Mouse (Mus musculus) urinary bladder, postnatal 10 days (tissue): ENCODE data around the gene Gm20388.

Source experiments
- DNase-seq: peaks from one replicate; pipeline ENCODE4 v3.0.0; 2022; ENCODE audit warnings: low spot score

Gm20388 gene

DNA sequence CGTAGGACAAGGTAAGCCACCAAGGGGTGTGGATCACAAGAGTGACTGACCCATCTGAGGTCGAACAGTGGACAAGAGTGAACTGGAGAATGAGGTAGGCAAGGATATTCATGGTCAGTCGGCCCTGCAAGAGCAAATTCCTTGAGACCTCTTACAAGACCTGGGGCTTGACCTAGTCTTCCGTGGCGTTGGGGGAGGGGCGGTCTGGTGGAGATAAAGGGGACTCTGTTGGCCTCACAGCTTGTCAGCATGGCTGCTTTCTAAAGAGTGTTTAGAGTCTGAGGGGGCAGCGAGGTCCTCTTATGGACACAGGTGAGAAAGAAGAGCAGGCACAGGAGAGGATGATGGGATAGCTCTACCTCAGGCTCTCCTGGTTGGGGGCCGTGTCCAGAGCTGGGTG, 258.5 kb downstream of the Gm20388 start:
- DNase-seq, result no peak

DNA sequence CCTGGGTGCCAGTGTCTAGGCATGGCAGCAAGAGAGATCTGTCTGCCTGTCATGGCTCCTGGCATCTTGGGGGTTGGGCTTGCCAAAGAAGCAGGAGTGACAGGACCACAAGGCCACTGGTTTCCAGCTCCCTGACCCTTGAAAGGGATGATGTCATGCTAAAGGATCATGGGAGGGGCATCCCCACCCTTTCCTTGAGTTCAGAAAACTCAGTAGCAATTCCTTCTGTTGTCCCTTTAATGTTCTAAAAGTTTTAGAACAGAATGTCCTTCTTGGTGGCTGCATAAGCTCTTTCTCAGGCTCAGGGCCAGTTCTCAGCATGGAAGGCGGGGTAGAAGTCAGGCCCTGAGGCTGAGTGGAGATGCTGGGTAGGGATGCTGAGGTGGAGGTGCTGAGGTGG, 262.6 kb downstream of the Gm20388 start:
- DNase-seq, result no peak

DNA sequence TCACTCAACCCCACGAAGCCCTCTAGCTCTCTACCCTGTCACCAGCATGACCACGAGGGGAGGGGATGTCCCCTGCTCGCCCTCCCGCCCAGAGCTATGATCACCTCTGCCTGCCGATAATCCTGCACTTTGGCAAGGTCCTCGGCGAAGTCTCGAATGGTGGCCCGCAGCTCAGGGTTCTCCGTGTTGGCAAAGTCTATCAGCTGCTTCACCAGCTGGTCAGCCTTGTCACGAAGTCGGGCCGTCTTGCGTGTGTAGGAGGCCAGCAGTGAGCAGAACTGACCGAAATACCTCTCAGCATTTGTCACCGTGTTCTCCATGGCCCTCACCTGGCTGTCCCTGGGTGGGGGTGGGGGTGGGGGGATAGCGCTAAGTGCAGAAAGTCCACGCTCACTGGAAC, 264.0 kb downstream of the Gm20388 start:
- no peak for DNase-seq

DNA sequence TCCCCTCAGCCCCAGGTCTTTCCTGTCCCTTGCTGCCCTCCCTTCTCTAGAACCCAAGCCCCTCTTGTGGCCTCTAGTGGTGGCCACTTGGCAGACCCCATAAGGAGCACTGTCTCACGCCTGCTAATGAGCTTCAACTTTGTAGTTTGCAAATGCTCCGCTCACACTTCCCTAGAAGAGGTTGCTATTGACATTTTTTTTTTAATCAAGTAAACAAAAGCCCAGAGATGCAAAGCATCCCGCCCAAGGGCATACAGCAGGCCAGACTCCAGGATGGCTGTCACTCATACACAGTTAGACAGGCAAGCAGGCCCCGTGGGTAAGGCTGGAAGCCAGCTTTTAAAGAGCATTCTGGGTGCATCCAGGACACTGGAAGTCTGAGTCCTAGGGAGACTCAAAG, 266.0 kb downstream of the Gm20388 start:
- DNase-seq, result no peak

DNA sequence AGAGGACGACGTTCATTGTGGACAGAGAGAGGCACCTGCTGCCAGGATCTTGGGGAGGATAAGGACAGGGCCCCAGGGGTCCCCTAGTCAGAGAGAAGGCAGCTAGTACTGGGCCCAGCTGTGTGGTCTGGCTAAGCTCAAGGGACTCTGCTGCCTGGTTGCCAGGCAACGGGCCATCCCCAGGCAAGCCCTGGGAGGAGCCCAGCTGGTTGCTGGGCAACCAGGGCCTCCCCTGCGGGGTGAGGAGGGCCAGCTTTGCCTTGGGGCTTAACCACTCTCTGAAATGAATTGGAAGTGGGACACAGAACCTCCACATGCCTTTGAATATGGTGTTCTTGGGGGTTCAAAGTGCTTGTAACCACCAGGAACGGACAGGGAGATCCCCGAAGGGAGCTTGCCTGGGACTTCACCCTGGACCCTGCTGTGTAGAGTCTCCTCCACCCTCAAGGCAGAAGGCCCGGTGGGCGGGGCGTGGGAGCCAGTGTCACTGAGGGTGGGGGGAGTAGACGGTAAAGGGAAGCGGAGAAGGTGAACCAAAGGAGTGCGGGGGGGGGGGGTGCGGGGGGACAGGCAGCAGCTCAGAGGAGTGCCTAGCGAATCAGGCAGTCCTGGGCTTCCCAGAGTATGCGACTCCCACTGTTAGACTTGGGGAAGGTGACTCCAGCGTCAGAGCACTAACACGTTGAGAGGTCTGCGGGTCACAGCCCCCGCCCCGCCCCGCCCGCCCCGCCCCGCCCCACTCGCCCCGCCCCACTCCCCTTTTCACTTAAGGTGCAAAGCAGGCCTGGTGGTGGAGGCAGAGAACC, 266.9 kb downstream of the Gm20388 start, which contains the start of gene Fam92b:
Fam92b (minus strand) TSS at position 149 of the 806 bp plus-strand sequence.
- DNase-seq, result no peak

DNA sequence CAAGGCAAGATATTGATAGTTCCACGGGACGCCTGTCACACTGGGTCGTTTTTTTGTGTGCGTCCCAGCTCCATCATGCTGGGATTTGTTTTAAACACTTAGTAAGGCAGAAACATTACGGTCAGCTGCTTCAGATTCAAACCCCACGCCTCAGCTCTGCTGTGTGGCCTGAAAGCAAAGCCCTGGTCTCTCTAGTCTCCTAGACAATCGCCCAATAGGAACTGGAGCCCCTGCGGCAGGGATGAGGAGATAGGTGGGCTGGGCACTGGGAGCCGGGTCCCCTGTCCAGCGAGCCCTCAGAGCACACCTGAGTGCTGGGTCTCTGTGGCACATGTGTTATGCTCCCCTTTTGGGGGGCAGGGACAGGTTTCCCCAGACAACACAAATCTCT, 267.5 kb downstream of the Gm20388 start:
- no peak for DNase-seq

DNA sequence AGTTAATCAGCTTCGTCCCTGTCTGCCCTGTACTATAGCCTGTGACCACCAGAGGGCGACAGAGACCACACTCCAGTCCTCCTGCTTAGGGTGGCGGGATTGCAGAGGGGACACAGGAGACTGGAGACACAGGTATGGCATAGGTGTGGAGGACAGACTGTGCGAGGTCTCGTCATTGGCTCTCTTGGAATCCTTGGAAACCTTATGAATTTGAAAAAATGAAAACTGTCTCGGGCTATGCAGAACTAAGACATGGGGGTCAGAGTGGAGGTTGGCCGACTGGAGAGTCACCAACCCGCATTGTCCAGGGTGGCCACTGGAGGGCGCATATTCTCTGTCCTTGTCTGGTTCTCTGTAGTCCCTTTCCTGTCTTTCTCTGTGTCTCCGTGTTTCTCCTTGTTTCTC, 268.4 kb downstream of the Gm20388 start:
- peak; percentile 79 for DNase-seq

DNA sequence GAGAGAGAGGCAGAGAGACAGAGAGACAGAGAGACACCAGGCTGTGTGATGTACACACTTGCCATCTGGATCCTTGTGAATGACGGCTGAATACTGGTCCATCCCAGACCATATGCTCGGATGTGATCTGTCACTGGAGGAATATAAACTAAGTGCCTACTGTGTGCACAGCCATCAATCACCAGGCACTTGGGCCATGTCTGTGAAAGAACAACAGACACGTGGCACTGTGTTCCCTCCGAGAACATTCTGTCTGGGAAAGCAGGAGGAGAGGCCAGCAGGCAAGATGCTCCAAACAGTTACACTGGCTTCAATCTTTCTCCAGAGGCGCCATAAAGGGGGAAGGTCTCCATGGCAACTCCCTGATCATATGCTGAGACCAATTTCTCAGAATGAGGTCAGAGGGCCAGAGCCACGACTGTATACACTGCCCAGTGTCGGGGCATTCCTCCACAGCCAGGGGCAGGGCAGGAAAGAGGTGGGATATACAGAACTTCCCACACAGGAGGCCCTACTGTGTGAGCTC, 269.9 kb downstream of the Gm20388 start:
- no peak for DNase-seq

DNA sequence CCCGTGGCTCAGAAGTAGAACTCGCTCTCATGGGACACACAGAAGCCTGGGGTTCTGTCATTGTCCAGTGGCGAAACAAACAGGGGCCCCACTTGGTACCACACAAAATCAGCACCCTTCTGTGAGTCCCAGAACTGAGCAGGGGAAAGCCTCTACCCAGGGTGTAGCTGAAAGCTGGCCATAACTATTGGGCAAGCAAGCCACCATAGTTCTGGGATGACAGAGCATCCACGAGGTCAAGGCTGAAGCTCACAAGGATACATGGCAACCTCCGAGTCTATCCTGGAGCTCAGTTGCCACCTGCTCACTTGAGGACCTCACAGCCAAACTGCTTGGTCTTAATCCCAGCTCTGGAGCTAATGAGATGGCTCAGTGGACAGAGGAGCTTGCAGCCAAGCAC, 270.6 kb downstream of the Gm20388 start:
- DNase-seq, result no peak

DNA sequence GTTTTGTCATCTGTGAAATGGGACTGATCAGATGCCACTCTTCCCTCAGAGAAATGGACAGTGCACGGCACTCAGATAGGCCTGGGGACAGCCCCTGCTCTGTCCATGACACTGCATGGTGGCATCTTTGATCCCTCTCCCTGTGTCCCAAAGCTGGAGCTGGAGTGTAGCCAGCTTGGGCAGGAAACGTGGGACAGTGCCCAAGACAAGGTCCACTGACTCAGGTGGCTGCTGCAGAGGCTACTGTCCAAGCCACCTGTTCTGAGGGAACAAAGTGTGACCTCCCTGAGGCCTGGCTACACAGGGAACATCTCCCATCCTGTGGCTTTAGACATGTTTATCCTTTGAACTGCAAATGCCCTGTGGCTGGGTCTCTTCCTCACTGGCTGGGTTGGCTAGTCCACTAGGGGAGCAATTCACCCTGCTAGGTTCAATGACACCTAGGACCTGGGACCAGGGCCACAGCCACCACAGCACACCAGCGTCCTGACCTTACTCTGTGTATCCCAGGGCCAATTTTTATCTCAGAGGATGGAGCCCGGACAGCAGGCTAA, 271.3 kb downstream of the Gm20388 start:
- no peak for DNase-seq

DNA sequence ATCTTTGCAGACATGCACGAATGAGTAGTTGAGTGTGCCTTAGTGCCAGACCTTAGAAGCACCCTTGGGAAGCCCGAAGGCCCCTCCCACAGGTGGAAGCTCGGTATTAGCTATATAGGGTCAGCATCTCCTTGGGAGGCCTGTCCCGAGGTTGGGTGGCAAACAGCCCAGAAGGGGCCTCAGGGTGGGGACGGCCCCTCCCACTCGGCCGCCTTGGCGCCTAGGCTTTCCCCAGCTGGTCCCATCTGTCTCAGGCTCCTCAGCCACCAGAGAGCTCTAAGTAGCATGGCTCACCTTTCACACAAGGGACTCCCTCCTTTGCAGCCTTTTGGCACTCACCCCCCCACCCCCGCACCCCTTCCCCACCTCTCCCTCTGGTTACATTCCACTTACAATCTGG, 273.7 kb downstream of the Gm20388 start:
- DNase-seq, result no peak

DNA sequence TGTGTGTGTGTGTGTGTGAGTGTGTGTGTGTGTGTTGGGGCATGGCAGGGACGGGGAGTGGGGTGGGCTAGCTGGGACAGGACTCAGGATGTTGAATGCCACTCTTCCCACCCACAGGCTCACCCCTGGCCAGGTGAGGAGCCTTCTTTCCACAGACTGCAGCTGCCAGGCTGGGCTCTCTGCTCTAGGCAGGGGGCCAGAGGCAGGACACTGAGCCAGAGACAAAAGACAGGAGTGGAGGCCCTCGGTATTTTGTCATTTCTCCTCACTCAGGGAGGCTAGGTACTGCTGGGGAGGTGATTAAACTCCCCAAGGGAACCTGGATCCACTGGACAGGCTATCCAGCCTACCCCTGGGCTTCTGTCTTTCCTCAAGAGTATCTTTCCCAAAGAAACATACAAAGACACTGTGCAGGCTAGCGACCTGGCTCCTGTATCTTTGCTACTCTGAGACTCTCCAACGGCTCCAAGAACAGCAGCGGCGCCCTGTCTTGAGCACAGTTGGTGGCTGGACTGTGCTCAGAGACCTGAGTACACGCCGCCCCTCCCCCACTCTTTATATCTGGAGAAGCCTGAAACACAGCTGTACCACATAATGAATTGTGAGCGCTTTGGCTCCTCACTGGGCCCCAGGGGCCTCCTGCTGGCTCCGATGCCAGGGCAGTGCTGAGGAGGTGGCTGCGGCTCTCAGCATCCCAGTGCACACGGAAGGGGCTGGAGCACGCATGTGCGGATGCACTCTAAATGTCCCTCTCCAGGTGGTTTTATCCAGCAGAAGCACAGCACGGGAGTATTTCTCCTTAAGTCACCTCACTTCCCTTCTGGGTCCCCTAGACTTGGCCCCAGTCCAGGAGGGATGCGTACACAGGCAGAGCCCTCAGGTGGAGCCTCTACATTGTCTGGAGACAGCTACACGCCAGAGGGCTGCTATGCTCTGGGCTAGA, 274.5 kb downstream of the Gm20388 start:
- no peak for DNase-seq

DNA sequence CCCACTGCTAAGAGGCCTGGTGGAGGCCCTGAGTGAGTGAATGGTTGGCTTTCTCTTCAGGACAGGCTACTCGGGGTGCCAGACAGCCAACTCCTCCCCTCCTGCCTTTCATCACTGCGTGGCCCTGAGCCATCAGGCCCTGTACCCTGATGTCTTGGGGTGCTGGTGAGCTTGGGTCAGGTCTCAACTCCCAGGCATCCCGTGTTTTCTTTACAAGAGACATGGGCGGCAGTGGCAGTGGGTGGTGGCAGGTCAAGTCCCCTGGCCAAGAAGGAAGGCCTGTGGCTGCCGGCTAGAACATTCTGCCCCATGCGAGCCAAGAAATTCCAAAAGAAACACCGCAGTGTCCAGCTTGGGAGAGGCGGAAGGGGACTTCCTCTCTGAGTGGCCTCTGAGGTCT, 275.8 kb downstream of the Gm20388 start:
- no peak for DNase-seq

DNA sequence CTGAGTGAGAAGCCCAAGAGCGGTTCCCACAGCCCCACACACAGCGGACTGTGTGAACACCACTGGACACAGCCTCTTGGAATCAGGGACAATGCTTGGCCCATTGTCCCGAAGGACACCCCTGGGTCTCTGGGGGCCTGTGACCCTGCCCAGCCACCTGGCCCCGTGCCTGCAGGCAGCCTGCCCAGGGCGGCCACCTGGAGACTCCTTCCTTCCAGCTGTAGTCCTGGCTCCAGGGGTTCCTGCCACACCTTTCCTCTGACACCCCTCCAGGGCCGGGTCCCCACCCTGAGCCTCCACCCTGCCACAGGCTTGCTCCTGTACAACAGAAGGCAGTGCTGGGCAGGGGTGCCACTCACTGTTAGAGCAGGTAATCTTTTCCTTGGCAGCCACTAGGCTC, 277.9 kb downstream of the Gm20388 start:
- DNase-seq, result no peak

DNA sequence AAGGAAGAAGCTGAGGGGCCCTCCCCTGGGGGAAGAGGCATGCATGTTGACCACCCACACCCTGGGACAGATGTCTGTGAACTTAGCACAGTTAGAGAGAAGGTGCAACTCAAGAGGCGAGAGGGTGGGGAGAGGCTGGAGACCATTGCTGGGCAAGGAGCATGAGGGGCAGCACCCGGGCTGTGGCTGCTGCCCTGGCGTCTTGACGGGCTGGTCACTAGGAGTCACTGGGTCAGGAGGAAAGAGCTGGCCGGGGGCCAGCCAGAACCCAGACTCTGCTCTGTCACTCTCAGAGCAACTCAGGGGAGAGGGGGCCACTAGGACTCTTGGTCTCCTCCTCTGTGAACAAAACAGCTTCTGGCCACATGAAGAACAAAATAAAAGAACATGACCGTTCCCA, 278.8 kb downstream of the Gm20388 start:
- no peak for DNase-seq

DNA sequence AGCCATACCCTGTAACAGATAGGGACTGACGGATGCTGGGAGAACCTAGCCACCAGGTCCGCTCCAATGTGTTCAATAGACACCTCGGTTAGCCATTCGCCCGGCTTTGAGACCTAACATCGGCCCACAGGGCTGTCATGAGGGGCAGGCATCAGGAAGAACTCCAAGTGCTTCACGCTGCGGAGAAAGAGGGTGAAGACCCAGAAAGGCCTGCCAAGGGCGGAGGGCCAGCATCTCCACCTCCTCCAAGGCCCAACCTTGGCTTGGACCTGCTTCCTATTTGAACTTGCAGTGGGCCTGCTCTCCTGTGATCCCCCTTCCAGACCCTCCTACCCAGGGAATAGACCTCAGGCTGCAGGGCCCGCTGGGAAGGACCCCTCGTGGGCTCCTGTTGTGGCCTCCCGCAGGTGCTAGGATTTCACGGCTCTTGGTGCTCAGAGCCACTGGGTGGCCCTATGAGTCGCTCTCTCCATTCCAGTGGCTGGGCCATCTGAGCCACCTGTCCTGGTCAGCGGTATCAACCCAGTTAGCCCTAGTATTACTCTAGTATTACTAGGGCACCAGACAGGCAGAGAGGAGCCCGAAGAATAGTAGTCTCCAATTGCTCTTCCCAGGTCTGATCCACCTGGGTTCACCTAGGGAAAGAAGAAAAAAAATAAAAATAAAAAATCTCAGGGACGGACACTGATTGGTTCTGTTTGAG, 279.6 kb downstream of the Gm20388 start:
- DNase-seq, result no peak

DNA sequence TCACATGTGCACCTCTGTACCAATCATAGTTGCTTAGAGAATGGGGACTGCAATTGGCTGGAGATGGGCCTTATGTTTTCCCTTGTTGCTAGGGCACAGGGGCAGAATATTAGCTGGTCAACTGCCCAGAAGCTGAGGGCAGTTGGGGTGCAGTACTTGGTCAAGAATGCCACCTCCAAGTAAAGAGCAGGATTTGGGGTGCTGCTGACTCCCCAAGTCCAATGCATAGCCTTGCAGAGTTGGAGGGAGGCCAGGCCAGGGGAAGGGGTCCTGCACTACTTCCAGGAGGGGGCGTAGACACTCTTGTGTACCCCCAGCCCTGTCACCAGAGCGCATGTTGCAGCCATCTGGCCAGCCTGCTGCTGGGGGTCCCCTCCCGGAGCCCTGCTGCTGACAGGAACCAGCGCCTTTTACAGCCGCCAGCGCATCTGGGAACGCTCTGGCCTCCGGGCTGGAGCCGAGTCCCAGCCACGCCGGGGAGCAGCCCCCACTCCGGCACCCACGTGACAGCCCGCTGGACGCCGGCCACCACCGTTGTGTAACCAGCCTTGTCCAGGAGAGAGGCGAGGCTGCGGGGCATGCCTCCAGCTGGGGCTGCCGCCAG, 280.3 kb downstream of the Gm20388 start:
- peak; percentile 89 for DNase-seq

DNA sequence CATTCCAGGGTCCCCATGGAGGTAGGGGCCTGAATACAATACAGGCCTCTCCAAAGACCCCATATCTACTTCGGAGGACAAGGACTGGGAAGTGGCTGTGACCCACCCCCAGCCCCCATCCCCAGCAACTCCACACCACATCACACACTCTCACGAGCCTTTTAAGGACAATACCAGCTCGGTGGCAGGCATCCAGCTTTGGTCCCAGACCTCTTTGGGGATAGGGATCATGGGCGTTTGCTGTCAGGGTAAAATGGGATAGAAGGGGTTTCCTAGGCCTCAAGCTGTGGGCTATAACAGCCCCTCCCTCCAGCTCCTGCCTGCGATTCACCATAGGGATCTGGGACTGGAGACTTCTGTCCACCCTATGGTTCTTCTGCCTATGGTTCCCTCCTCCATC, 281.0 kb downstream of the Gm20388 start:
- DNase-seq, result no peak

DNA sequence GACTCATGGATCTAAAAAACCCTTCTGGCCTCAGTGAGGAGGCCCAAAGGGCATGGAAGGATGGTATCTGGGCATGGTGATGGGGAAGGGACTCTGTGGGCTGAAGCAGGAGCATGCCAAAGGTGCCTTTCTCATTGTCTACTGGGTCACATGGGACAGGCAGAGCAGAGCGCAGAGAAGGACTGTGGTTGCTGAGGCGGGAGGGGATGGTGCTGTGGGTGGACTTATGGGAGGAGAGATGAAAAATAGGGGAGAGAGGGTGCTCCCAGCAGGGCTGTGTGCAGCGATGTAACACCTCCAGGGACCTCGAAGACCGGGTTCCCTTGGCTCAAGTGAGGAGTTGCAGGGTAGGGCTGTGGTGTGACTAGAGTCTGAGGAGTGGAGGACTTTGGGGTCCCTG, 281.5 kb downstream of the Gm20388 start:
- DNase-seq, result no peak

DNA sequence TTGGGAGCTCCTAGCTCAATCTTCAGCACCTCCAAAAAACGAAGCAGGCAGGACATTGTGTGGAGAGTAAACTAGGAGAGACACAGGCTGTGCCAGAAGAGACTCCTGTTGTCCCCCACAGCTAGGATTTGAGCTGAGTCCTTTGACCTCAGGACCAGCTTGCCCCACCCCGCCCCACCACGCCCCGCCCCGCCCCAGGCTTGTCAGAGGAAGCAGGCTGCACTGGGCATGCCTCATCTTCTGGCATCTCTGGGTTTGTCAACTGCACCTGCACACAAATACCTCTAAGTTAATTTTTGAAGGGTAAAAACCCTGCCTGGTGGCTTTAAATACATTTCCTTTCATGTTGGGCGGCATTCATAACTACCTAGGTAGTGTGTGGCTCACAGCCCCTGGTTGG, 290.7 kb downstream of the Gm20388 start:
- DNase-seq, result no peak

DNA sequence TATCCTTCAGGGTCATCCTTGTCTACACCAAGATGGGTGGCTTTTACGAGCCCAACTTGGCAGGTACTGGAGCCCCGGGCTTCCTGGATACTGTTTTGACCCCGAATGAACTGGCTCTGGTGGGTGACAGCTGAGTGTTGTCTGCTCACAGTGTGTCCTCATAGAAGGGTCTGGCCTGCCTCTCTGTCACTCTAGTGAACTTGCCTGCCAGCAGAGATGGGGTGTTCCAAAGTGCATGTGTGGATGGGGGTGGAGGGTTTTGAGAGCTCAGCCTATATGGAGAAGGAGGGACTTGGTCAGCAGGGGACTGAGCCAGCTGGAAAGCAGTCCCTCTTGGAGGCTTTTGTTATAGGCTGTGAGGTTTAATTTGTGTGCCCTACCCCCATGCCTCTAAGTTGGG, 291.9 kb downstream of the Gm20388 start:
- DNase-seq, result no peak
